Mouse (Mus musculus) forebrain, embryonic 13.5 days (tissue): ENCODE data around the gene Kcnn1. TPM values are rescaled to one million over a fixed set of nuclear protein-coding genes. Genes with fewer than 3 reads are reported as not detected.
"Not testable (repeated sequence)": the region's sequence is repeated elsewhere in the genome, so short reads cannot be mapped to it uniquely, and the experiment has no call there.

Source experiments
- ATAC-seq: fragments of 200-750 bp; cut with Nextera tagmentation; 2 replicates; pipeline ENCODE4 v1.8.0; 2017
- H3K27ac ChIP-seq: fragments of 300-500 bp; sonication (generic); 2 replicates; pipeline ENCODE4 v1.5.1; 2015; ENCODE audit warnings: inconsistent platforms, mild to moderate bottlenecking, moderate library complexity
- H3K27me3 ChIP-seq: fragments of 300-500 bp; sonication (generic); 2 replicates; pipeline ENCODE4 v1.6.1; 2015; ENCODE audit warnings: mild to moderate bottlenecking, inconsistent platforms
- H3K36me3 ChIP-seq: fragments of 300-500 bp; sonication (generic); 2 replicates; pipeline ENCODE4 v1.6.1; 2015; ENCODE audit warnings: mild to moderate bottlenecking, inconsistent platforms; ENCODE audit not compliant: poor library complexity, severe bottlenecking
- H3K4me1 ChIP-seq: fragments of 300-500 bp; sonication (generic); 2 replicates; pipeline ENCODE4 v1.6.1; 2015; ENCODE audit warnings: inconsistent platforms
- H3K4me2 ChIP-seq: fragments of 300-500 bp; sonication (generic); 2 replicates; pipeline ENCODE4 v1.6.1; 2015; ENCODE audit warnings: inconsistent platforms, mild to moderate bottlenecking, moderate library complexity
- H3K4me3 ChIP-seq: fragments of 300-500 bp; sonication (generic); 2 replicates; pipeline ENCODE4 v1.5.1; 2015; ENCODE audit warnings: mild to moderate bottlenecking, inconsistent platforms
- H3K9ac ChIP-seq: fragments of 300-500 bp; sonication (generic); 2 replicates; pipeline ENCODE4 v1.6.1; 2015; ENCODE audit warnings: mild to moderate bottlenecking, inconsistent platforms
- H3K9me3 ChIP-seq: fragments of 300-500 bp; sonication (generic); replicated peaks from 2 replicates; pipeline ENCODE4 v1.6.1; 2016; ENCODE audit warnings: inconsistent platforms
- WGBS: fragments of 180-500 bp; shearing (Covaris S2); methylation state at CpG from one replicate; pipeline ENCODE4 v1.1.7; 2015; 5-methylcytosine and 5-hydroxymethylcytosine counted together
- polyA plus RNA-seq: library from polyadenylated mRNA; unstranded; fragments of >200 nt; fragmentation: Nextera tagmentation; extraction: Ambion mirVana; gene quantifications from 2 replicates; pipeline ENCODE4 v1.2.1, GENCODE M21; 2015

Kcnn1 gene
- polyA plus RNA-seq, 1 experiment from 2014 or later: 13.5 TPM

DNA sequence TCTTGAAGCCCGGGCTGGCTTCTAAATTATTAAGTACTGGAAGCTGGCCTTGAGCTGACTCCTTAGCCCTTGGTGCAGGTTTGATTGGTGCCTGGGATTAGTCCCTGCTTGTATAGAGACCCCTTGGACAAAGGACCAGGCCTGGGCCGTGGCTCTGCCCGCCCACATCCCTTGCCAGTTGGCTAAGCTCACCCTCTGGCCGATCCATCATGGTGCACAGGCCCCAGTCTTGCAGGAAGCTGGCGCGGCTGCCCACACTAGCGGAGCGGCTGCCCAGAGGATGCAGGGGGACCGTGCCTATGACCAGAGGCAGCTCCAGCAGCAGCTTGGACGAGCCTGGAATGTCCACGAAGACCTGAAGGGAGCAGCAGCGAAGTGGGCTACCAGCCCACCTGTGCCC lies 26.4 kb downstream of the Kcnn1 start:
- H3K9ac ChIP-seq: no peak overlapping the region
- no peak for ATAC-seq

DNA sequence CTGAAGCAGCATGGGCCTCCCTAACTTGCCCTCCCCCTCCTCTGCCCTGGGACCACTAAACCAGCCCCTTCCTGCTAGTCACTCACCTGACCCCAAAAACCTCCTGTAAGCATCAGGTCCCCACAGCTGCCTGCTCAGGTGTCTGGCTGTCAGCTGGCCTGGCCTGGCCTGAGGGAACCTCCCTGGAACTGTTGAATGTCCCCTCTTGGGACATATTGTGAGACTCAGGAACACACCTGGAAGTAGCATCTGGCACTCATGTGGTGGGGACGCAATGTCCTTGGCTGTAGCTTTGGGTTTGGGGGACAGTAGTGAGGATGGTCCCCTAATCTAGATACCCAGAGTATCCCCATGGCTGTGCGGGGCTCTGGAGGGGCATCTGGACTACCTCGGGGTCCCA lies 29.0 kb downstream of the Kcnn1 start:
- peaks cover 20% of the 10 kb centered on the region for H3K4me1 ChIP-seq
- no peak overlapping the region for H3K27ac ChIP-seq

More for the DNA sequence above, 26.4 kb downstream of the Kcnn1 start:
- Histone ChIP-seq H3K4me2 (no peak overlapping the region), H3K27me3 (no peaks in the 10 kb centered on the region), H3K4me3 (no peak overlapping the region), H3K9me3 (no peaks in the 10 kb centered on the region), H3K27ac (no peak overlapping the region), H3K4me1 (peaks cover 31% of the 10 kb centered on the region), H3K36me3 (peaks cover 21% of the 10 kb centered on the region)
- WGBS: 89% methylated on average over 12 of the region's 12 CpGs

DNA sequence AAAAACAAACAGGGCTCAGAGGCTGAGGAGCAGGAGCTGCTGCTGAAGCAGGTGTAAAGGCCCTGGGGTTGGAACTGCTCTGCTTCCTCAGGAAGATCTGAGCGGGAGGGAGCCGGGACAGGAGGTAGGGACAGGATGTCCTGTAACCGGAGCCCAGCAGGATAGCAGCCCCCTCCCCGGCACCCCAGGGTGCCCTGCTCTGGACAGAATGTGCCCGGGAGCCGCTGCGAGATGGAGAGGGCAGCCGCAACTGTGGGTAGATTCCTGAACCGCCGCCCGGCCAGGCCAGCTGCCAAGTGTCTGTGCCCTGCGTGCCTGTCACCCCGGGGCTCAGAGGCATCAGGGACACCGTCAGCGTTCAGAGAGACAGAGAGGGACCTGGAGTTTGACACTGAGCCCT lies 29.5 kb downstream of the Kcnn1 start:
- Histone ChIP-seq H3K27me3 (no peaks in the 10 kb centered on the region), H3K4me1 (peaks cover 14% of the 10 kb centered on the region), H3K4me2 (no peak overlapping the region), H3K4me3 (no peak overlapping the region), H3K27ac (no peak overlapping the region), H3K36me3 (peaks cover 21% of the 10 kb centered on the region), H3K9me3 (no peaks in the 10 kb centered on the region), H3K9ac (peak overlapping the region; percentile 13; the same call in 1 of the 2 replicates)
- 58% methylated on average over 15 of the region's 15 CpGs for WGBS
- 0 out of 2 replicates have a peak, but pooled peaks have one; percentile 12 for ATAC-seq

More for the DNA sequence above, 29.0 kb downstream of the Kcnn1 start:
- H3K36me3 ChIP-seq: peaks cover 21% of the 10 kb centered on the region
- no peak overlapping the region for H3K9ac ChIP-seq
- no peak overlapping the region for H3K4me2 ChIP-seq
- 93% methylated on average over 3 of the region's 3 CpGs for WGBS
- H3K27me3 ChIP-seq: no peaks in the 10 kb centered on the region
- H3K9me3 ChIP-seq: no peaks in the 10 kb centered on the region
- H3K4me3 ChIP-seq: no peak overlapping the region
- no peak for ATAC-seq

DNA sequence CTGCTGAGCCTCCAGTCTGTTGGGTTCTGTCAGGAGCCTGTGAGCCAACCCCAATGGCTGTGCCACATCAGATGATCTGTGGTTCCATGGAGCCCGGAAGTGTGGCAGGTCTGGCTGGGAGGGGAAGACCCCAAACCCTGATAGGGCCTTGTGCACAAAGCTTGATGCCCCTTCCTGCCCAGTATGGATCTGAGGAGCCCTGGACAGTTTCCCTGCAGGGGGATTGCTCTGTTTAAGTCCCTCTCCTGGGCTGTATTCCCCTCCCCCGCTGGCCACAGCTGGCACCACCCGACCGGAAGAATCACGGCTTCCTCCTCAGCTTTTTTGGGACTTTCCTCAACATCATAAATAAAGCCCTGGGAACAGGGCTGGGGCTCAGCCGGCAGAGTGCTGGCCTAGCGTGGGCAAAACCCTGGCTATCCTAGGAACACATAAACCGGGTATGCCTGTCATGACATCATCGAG lies 30.0 kb downstream of the Kcnn1 start:
- ATAC-seq: no peak
- H3K27me3 ChIP-seq: no peaks in the 10 kb centered on the region
- H3K27ac ChIP-seq: no peak overlapping the region; the same call in 1 of the 2 replicates
- peaks cover 21% of the 10 kb centered on the region for H3K36me3 ChIP-seq
- peaks cover 12% of the 10 kb centered on the region for H3K4me1 ChIP-seq
- 62% methylated on average over 9 of the region's 9 CpGs for WGBS
- no peak overlapping the region for H3K4me3 ChIP-seq
- peak overlapping the region; percentile 13; the same call in 1 of the 2 replicates for H3K9ac ChIP-seq
- H3K9me3 ChIP-seq: no peaks in the 10 kb centered on the region
- no peak overlapping the region for H3K4me2 ChIP-seq

DNA sequence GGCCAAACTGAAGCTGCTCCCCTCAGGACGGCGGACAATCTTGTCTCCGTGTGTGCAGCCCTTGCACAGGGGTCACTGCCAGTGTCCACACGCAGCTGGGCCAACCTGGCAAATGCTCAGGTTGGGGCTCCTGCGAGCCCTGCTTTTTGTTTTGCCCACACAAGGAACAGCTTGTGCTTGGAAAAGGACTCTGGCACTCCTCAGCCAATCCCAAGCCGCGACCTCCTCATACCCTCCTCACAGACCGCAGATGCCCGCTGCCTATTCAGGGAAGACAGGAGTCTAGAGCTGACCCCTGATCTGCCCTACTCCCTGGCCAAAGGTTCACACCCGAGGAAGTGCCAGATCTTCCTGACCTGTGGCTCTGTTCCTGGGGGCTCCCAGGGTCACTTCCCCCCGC lies 30.7 kb downstream of the Kcnn1 start:
- ATAC-seq: no peak
- Histone ChIP-seq H3K9me3 (no peaks in the 10 kb centered on the region), H3K4me1 (peaks cover 12% of the 10 kb centered on the region), H3K27me3 (no peaks in the 10 kb centered on the region), H3K9ac (no peak overlapping the region), H3K4me3 (no peak overlapping the region), H3K4me2 (no peak overlapping the region), H3K36me3 (peaks cover 21% of the 10 kb centered on the region), H3K27ac (no peak overlapping the region)
- 68% methylated on average over 11 of the region's 11 CpGs for WGBS

DNA sequence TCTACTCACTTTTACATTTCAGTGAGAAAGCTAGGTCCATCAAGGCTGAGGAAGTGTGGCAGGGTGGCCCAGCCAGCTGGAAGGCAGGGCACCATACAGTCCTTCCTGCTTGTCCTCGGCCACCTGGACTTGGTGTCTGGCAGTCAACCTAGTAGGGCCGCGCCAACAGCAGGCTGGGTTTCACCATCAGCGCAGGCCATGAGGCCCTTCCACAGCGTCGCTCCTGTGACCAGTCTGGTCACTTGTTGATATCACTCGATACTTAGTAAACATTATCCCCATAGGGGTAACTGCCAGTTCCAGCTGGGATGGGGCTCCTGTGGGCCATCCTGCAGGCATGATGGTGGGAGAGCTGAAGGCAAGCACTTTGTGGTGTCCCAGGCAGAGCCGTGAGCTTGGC lies 31.5 kb downstream of the Kcnn1 start:
- peaks cover 17% of the 10 kb centered on the region for H3K36me3 ChIP-seq
- no peaks in the 10 kb centered on the region for H3K27me3 ChIP-seq
- 75% methylated on average over 8 of the region's 8 CpGs for WGBS
- no peak overlapping the region for H3K4me3 ChIP-seq
- no peak overlapping the region for H3K9ac ChIP-seq
- no peak overlapping the region for H3K27ac ChIP-seq
- peaks cover 5% of the 10 kb centered on the region; the same call in 1 of the 2 replicates for H3K9me3 ChIP-seq
- no peak overlapping the region for H3K4me2 ChIP-seq
- peaks cover 12% of the 10 kb centered on the region for H3K4me1 ChIP-seq
- ATAC-seq: no peak

DNA sequence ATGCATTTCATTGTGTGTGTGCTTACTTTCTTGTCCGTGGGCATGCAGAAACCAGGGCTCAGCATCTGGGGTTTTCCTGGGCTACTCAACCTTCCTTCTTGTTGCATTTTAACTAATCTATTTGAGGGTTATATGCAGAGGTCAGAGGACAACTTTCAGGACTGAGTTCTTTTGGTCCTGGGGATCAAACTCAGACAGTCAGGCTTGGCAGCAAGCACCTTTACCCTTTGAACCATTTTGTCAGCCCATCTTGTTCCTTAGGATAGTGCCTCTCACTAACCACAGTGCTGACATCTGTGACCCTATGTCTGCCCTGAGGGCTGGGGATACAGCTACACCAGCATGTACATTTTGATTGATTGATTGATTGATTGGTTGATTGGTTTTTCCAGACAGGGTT lies 35.3 kb downstream of the Kcnn1 start:
- no peak overlapping the region for H3K27ac ChIP-seq
- WGBS: 87% methylated on average over 1 of the region's 1 CpGs
- H3K36me3 ChIP-seq: no peaks in the 10 kb centered on the region
- no peak for ATAC-seq
- H3K9me3 ChIP-seq: peaks cover 5% of the 10 kb centered on the region; the same call in 1 of the 2 replicates
- peaks cover 5% of the 10 kb centered on the region for H3K4me1 ChIP-seq
- no peak overlapping the region for H3K9ac ChIP-seq
- no peak overlapping the region for H3K4me3 ChIP-seq
- no peak overlapping the region for H3K4me2 ChIP-seq
- no peaks in the 10 kb centered on the region for H3K27me3 ChIP-seq

DNA sequence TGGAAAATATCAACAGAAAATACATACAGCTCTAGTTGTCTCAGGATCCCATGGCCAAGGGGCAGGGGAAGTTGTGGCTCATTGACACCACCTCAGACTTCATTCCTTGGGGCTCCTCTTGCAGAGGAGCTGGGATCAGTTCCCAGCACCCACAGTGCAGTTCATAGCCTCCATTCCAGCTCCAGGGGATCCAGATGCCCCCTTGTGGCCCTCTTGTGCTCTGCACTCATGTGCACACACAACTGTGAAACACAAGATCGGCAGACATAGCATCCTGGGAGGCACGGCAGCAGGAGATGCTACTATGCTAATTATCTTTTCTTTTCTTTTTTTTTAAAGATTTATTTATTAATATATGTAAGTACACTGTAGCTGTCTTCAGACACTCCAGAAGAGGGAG lies 36.0 kb downstream of the Kcnn1 start:
- Histone ChIP-seq H3K4me2 (no peak overlapping the region), H3K9ac (no peak overlapping the region), H3K36me3 (no peaks in the 10 kb centered on the region), H3K9me3 (peaks cover 5% of the 10 kb centered on the region; the same call in 1 of the 2 replicates), H3K27ac (no peak overlapping the region), H3K4me3 (no peak overlapping the region), H3K27me3 (no peaks in the 10 kb centered on the region), H3K4me1 (no peaks in the 10 kb centered on the region)
- WGBS: 96% methylated on average over 2 of the region's 2 CpGs
- no peak for ATAC-seq

DNA sequence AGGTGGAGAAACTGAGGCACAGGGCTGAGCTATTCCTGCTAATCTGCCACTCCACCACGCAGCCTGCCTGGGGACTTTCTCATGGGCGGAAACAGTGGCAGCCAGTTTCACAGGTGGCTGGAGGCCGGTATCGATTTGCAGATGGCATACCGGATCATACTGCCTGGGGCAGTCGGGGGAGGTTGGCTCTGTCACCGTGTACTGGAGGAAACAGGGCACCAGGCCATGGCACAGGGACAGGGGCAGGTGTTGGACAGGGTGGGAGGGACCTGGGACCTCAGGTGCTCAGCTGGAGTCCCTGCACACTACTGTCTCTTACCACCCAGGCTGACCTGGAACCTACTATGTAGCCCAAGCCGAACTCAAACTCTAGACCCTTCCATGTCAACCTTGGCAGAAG lies 37.2 kb downstream of the Kcnn1 start:
- Histone ChIP-seq H3K4me1 (no peaks in the 10 kb centered on the region), H3K9me3 (peaks cover 5% of the 10 kb centered on the region; the same call in 1 of the 2 replicates), H3K4me3 (no peak overlapping the region), H3K4me2 (no peak overlapping the region), H3K27ac (no peak overlapping the region), H3K9ac (no peak overlapping the region), H3K36me3 (no peaks in the 10 kb centered on the region), H3K27me3 (peaks cover 5% of the 10 kb centered on the region; the same call in 1 of the 2 replicates)
- ATAC-seq: no peak
- WGBS: 85% methylated on average over 8 of the region's 8 CpGs

DNA sequence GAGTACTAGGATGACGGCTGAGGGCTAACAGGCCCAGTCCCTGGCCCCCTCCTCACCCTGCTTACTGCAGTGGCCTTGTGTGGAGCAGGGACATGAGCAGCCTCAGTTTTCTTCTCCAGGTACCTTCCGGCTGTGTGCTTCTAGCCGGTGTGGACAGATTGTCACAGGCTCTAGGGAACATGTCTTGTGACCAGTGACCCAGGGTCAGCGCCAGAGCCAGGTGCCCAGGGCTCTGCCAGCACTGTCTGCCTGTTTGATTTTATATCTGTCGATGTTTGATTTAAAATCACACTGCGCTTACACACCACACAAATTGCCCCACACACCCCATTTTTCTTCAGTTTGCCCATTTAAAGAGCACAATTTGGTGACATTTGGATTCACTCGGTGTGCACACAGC lies 39.3 kb downstream of the Kcnn1 start:
- H3K4me2 ChIP-seq: no peak overlapping the region
- no peak overlapping the region for H3K4me3 ChIP-seq
- no peaks in the 10 kb centered on the region for H3K36me3 ChIP-seq
- H3K27me3 ChIP-seq: peaks cover 25% of the 10 kb centered on the region
- H3K9ac ChIP-seq: no peak overlapping the region
- no peak for ATAC-seq
- no peak overlapping the region for H3K27ac ChIP-seq
- H3K9me3 ChIP-seq: peaks cover 6% of the 10 kb centered on the region; the same call in 1 of the 2 replicates
- H3K4me1 ChIP-seq: no peaks in the 10 kb centered on the region
- whole genome bisulfite sequencing: 88% methylated on average over 7 of the region's 7 CpGs

DNA sequence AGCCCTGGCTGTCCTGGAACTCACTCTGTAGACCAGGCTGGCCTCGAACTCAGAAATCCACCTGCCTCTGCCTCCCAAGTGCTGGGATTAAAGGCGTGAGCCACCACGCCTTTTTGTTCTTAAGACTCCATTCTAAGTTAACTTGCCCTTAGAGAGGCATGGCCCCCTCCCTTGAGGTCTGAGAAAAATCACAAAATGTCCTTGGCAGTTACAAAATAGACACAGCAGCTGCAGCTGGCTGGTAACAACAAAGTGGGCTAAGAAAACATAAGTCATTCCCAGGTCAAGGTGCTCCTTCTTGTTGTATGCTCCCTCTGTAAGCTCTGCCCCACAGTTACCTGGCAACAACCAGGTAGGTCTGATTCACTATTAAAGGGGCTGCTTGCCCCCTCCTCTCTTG lies 40.5 kb downstream of the Kcnn1 start:
- WGBS: 84% methylated on average over 3 of the region's 3 CpGs
- peaks cover 12% of the 10 kb centered on the region for H3K9me3 ChIP-seq
- not testable (repeated sequence) for ATAC-seq, H3K4me1 ChIP-seq, H3K27ac ChIP-seq, H3K9ac ChIP-seq, H3K36me3 ChIP-seq, H3K4me2 ChIP-seq, H3K4me3 ChIP-seq
- H3K27me3 ChIP-seq: peaks cover 29% of the 10 kb centered on the region

DNA sequence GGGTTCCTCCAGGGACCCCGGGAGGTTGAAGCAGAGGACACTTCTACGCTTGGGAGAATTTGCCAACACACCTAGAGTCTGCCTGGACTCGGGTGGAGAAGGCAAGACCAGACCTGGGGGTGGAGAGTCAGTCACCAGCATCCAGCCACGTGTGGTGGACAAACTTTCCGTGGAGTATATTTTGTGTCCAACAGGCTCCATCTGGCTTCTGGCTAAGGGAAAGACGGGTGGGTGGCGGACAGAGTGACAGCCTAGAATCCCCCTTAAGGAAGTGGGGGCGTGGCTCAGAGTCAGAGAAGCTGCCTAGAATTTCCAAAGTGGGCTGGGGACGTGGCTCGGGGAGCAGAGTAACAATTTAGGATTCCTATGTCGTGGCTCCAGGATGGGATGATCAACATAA lies 41.1 kb downstream of the Kcnn1 start:
- H3K4me3 ChIP-seq: no peak overlapping the region
- peaks cover 34% of the 10 kb centered on the region for H3K27me3 ChIP-seq
- no peak overlapping the region for H3K27ac ChIP-seq
- 56% methylated on average over 11 of the region's 11 CpGs for WGBS
- peaks cover 11% of the 10 kb centered on the region for H3K9me3 ChIP-seq
- no peak overlapping the region; the same call in 1 of the 2 replicates for H3K9ac ChIP-seq
- no peaks in the 10 kb centered on the region for H3K36me3 ChIP-seq
- 0 out of 2 replicates have a peak, but pooled peaks cover under 1% of the 10 kb centered on the region for H3K4me1 ChIP-seq
- H3K4me2 ChIP-seq: no peak overlapping the region
- peak; percentile 19; the same call in 1 of the 2 replicates for ATAC-seq
